Mouse (Mus musculus) spleen, embryonic (tissue): ENCODE data around the gene Cylc1.

Source experiments
- CTCF ChIA-PET: fragments of 350-600 bp; sonication (Branson Sonifier 250); formaldehyde crosslinking; loops from one replicate; lab custom pipeline; 2022; lab: Charles Lee

Cylc1 gene

DNA sequence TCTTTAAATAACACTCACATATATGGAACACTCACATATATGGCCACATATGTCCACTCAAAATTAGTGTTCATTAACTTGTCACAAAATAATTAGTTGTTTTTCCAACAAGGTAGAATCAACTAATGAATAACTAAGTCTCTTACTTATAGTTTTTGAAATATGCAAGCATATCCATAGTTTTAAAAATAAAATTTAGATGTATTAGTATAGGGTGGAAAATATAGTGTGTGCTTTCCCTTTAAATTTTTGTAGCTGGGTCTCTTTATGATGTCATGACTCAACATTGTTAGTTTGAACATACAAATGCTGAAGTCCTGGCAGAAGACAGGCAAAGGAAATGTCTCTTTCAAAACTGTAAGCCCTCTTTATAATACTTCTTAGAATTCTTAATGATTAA is at the start of gene Cylc1:
Gene Cylc1 (plus strand): TSS at position 301 of the 400 bp plus-strand sequence.
- CTCF ChIA-PET = no interaction called here

DNA sequence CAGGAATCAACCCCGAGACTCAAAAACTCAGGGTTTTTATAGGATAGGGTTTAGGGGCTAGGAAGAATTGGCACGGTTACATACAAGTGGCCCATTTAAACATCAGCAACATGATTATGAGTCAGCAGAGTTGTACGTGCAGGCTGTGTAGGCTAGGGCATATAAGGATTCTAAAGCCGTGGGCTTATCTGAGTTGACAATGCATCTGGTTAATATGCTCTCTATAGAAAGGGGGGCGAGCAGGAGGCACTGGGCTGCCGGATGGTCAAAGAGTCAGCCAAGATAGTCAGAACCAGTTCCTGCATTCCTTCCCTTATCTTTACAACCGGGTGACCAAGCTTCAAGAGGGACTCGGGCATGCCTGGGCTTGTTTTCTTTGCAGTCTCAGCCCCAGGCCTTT is 31.5 kb upstream of the Cylc1 start:
- CTCF ChIA-PET = no interaction called here

DNA sequence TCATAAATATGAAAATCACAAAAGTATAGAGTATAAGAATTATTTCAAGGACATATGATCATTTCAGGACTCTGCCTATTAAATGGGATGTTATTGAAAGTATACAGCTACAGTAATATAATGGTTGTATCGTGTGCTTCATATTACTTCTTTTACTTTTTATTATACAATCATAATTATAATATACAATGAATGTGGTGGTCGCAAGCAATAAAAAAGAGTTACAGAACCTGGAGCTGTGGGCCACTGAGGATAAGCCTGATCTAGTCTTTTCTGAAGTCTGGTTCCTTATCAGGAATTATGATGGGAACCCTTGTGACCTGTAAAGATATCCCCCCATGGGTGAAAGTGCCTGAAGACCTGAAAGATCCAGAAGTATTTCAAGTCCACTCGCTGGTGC is 57.8 kb downstream of the Cylc1 start, which contains the start of gene Gm10112:
Gene Gm10112 (plus strand): TSS at position 301 of the 400 bp plus-strand sequence.
- CTCF ChIA-PET = no interaction called here
